Mouse (Mus musculus): ENCODE results near the gene Emc1. TPM values are rescaled to one million over a fixed set of nuclear protein-coding genes. Genes with fewer than 3 reads are reported as not detected.
"Not testable (repeated sequence)": the region's sequence is repeated elsewhere in the genome, so short reads cannot be mapped to it uniquely, and the experiment has no call there.

Emc1 gene
- polyA plus RNA-seq, 1 experiment = 43.8 TPM

DNA sequence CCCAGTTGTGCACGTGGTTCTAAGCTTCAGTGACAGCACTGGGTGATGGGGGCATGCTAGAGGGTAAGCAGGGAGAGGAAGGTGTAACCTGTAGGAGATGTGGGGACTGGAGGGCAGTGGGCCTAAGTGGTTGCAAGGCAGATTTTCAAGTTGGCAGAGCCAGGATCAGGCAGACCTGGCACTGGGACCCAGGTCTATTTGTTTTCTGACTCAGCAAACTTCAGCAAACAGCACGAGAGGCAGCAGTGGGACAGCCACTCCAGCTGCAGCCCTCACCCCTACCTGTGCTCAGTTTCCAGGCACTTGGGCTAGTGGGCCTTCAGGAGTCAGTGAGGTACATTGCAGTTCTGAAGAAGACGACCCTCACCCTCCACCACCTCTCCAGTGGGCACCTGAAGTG lies 4.8 kb downstream of the Emc1 start:
- DNase-seq (ENCODE audit: low spot score) = no peak

DNA sequence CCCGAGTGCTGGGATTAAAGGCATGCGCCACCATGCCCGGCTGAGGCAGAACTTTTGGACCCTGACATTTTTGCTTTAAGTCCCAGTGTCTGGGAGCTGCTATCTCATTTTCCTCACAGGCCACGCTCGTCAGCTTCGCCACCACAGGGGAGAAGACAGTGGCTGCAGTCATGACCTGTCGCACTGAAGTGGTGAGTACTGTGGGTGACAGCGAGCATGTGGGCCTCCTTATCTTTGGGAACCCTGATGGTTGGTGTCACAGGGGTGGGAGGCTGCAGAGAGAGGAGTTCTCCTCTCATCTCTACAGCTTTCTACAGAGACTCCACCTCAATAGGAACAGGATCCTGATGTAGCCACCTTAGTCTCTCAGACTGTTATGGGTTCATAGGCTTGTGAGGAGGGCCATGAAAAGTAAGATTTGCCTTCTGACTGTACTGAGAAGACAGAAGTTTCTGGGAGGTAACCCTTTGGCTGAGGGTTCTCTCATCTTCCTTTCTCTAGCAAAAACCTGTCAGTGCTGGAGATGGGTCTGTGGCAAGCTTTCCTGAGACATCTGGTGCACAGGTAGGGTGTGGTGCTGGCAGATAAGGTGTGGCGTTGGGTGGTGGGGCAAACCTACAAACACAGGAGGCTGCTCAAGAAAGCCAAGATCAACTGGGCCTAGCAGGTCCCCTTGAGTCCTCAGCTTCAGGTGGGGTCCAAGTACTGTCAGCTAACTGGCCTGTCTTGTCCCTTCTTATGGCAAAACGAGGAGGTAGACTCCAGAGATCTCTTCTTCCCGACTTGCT lies 8.6 kb downstream of the Emc1 start:
- no peak for DNase-seq (ENCODE audit: low spot score)

DNA sequence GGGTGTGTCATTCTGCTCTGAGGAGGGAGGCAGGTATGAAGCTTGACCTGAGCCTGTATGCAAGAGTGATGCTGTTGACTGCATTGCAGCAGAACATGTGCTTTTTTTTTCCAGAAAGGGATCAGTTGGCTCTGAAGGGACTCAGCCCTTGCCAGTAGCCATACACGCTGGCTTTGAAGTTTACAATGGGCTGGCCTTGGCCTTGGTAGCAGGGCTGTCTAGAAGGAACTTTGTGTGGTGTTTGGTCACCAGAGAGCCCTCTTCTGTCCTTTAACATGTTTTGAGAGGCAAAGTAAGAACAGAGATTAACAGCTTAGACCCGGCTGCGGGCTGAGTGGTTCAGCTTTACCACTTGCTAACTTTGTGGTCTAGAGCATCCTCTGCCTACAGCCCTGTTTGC lies 14.9 kb downstream of the Emc1 start:
- DNase-seq (ENCODE audit: low spot score) = no peak

- DNase-seq (ENCODE audit: low spot score) = no peak
Measured at GRCm38 (mm10) chr4:139368038-139368437, 15.7 kb downstream of the Emc1 start.

DNA sequence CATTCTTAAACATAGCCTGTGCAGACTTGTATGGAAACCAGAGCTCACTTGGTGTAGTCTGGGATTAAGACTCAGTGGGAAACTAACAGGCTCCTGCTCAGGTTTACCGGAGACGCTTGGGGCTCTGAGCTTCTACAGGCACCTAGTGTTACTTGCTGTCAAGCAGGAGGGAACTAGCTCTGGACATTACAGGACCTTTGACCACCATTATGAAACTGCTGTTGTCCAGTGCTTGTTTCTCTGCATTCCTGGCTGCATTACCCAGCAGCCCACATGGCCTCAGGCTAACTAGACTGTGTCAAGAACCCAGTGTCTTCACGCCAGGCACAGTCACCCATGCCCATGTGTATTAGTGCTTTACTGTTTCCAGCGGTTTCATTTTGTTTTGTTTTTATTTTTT lies 20.7 kb downstream of the Emc1 start:
- DNase-seq (ENCODE audit: low spot score) = no peak

- no peak for DNase-seq (ENCODE audit: low spot score)
Measured at GRCm38 (mm10) chr4:139373531-139373930, 21.1 kb downstream of the Emc1 start.

DNA sequence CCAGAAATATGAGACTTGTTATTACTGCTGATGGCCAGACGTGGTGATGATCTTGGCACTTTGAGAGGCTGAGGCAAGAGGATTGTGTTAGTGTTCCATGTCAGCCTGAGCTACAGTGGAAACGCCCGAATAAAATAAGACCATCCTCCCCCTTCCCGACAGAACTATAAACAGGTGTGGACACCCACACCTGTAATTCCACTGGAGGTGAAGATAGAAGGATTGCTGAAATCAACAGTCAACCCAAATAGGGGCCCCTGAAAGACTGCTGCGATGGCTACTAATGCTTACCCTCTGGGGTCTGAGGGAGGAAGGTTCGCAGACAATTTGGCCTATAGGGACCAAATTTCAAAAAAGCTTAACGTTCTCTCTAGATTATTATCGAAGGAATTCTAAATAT lies 27.3 kb downstream of the Emc1 start:
- no peak for DNase-seq (ENCODE audit: low spot score)

DNA sequence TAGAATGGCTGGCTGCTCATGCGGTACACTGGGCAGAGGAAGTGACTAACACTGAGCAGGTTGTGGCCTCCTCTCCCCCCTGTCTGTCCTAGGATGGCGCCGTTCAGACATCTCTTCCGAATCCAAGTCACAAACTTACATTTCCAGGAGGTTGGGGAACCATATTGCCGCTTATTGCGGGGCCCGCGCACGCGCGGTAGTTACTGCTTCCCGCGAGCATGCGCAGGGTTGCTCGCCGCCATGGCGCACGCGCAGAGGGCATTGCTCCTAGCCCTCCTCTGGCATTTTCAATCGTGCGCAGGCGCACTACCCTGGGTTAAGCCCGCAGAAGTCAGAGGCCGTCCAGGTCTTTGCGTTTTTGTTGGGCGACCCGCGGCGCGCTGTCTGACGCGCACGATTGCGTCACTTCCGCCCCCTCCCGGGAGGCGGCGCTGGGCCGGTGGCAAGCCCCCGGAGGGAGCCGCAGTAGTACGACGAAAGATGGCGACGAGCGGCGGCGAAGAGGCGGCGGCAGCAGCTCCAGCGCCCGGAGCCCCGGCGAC lies 27.9 kb downstream of the Emc1 start:
- DNase-seq (ENCODE audit: low spot score) = peak; percentile 100

GRCm38 (mm10) chr4:139380775-139381451 lies 28.5 kb downstream of the Emc1 start:
- no peak for DNase-seq (ENCODE audit: low spot score)

DNA sequence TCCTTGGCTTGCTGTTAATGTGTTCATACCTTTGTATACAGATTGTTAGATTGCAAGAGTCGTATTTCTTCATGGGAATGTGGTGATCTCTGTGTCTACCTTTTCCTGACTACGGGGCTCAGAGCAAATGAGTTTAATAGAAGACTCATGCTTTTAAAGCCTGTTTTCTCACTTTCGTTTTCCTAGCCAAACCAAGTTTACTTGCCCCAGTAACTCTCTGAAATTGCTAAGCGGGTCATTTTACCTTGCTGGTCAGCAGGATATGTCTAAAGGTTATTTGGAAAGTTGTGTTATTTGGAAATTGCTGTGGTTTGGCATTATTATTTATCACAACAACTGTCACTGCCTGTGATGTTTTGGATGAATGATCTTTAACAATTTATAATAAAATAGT lies 29.1 kb downstream of the Emc1 start:
- no peak for DNase-seq (ENCODE audit: low spot score)

DNA sequence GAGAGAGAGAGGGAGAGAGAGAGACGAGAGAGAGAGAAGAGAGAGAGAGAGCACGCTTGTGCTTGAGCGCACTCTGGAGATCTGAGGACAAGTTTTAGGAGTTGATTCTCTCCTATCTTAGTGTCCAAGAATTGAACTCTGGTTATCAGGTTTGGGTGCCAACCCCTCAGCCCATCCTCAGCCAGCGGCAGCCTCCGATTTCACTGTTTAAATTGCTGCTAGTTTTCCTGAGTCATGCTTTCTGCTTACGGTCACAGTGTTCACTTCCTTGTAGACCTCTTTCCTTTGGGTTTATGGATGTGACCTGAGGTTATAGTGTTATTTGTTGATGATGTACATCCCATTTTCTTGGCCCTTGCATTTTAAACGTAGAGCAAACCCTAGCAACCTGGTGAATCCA lies 29.8 kb downstream of the Emc1 start:
- DNase-seq (ENCODE audit: low spot score) = no peak

- not testable (repeated sequence) for DNase-seq (ENCODE audit: low spot score)
Measured at GRCm38 (mm10) chr4:139385841-139386240, 33.5 kb downstream of the Emc1 start.

DNA sequence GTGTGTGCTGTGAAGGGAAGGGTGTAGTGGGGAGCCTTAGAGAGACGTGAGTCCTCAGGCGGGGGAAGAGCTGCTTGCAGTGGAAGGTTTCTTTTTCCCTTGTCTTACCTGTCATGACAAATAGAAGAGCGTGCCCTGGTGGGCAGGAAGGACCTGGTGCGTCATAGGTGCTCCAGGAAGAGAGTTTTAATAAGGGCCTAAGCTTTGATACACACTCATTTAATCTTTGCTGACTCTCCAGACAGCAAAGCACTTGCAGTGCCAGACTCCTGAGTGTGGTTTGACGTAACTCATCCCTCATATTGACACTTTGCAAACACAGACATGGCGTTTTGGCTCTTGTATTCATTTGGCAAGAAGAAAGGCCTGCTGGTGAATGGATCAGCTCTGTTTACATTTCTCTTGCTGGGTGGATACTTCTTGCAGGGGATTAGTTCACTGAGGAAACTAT lies 34.5 kb downstream of the Emc1 start:
- no peak for DNase-seq (ENCODE audit: low spot score)

DNA sequence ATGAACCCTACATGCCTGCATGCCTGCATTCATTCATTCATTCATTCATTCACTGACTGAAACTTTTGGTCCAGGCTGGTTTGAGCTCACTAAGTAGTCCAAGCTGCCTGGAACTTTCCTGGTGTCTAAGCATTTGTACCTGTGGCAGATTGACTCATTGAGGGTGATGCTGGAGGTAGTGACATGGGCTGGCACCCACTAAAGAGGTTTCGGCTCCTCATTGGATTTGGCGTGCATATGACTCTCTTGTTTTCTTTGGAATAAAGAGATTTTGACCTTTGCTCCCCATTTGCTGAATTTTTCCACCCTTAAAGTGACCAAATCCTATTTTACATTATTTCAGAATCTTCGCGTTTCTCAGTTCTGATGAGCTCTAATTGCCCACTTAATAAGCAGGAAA lies 37.2 kb downstream of the Emc1 start:
- DNase-seq (ENCODE audit: low spot score) = no peak

GRCm38 (mm10) chr4:139395431-139395830 lies 43.0 kb downstream of the Emc1 start:
- no peak for DNase-seq (ENCODE audit: low spot score)

DNA sequence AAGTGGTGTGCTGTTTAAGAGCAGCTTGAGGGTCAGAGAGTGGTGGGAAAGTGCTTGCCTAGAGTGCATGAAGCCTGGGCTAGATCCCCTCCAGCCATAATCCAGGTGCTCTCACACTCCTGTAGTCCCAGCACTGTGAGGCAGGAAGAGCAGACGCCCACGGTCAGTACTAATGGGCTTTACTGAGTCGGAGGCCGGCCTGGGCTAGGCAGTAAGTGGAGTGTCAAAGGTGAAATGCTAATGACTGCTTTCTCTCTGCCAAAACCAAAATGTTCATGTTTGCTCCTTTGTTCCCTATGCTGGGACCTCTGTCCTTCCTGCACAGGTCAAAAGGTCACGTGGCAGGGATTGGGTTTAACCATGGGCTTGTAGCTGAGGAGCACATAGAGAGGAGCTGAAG lies 48.1 kb downstream of the Emc1 start:
- no peak for DNase-seq (ENCODE audit: low spot score)

DNA sequence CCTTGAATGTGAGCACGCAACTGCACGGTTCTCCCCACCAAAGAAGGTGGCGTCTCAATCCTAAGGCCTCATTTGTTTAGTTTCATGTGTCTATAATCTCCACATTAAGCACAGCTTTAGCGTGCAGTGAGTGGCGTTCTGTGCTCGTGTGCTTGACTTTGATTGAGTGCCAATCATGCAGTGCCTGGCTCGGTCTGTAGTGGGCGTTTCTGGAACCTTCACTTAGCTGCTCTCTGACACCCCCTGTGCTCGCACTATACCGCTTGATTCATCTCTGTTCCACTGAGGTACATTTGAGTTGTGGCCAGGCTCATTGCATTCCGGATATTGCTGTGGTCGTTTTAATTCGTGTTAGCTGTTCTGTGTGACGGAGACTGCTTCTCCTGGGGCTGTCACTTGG lies 50.8 kb downstream of the Emc1 start:
- DNase-seq (ENCODE audit: low spot score) = no peak

- DNase-seq (ENCODE audit: low spot score) = no peak
Measured at GRCm38 (mm10) chr4:139411351-139411750, 59.0 kb downstream of the Emc1 start.

DNA sequence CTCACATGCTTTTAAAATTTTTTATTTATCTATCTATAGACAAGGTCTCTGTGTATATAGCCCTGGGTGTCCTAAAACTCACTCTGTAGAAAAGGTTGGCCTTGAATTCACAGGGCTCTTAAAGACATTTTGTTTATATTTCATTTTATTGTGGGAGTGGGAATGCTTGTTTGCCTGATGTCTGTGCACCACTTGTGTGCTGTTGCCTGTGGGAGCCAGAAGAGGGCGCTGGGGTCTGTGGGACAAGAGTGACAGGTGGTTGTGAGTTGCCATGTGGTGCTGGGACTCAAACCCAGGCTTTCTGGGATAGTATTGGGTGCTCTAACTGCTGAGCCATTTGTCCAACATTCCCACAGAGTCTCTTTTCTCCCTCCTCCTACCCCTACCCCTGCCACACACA lies 65.5 kb downstream of the Emc1 start:
- no peak for DNase-seq (ENCODE audit: low spot score)

GRCm38 (mm10) chr4:139421621-139422020 lies 69.2 kb downstream of the Emc1 start:
- DNase-seq (ENCODE audit: low spot score) = no peak

DNA sequence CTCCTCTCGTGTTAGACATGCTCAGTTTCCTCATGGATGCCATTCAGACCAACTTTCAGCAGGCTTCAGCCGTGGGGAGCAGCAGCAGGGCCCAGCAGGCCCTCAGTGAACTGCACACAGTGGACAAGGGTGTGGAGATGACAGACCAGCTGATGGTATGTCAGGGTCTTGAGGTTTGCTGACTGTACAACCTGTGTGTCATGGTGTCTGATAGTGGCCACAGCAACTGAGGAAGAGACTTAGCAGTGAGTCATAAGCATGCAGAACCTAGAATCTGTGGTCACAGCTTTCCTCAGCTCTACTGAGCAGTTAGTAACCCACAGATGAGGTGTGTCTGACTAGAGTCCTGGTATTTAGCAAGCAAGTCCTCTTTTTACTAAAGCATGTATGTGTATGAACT lies 70.0 kb downstream of the Emc1 start:
- DNase-seq (ENCODE audit: low spot score) = no peak

- no peak for DNase-seq (ENCODE audit: low spot score)
Measured at GRCm38 (mm10) chr4:139423270-139423669, 70.9 kb downstream of the Emc1 start.
